Mouse (Mus musculus): ENCODE results near the gene Snx9.

Snx9 gene

GRCm38 (mm10) chr17:5841128-5841942 lies at the start of gene Snx9:
Snx9 (plus strand) TSS chr17:5841329.
- no peak for DNase-seq (ENCODE audit: extremely low read depth, low read depth, low spot score)

- DNase-seq (ENCODE audit: extremely low read depth, low read depth, low spot score): no peak
Observed at GRCm38 (mm10) chr17:5792164-5792791, 48.9 kb upstream of the Snx9 start.

- DNase-seq (ENCODE audit: extremely low read depth, low read depth, low spot score): no peak
Observed at GRCm38 (mm10) chr17:5793593-5793992, 47.5 kb upstream of the Snx9 start.

- DNase-seq (ENCODE audit: extremely low read depth, low read depth, low spot score): no peak
Observed at GRCm38 (mm10) chr17:5794276-5794675, 46.9 kb upstream of the Snx9 start.

- DNase-seq (ENCODE audit: extremely low read depth, low read depth, low spot score): no peak
Observed at GRCm38 (mm10) chr17:5795369-5795768, 45.8 kb upstream of the Snx9 start.

GRCm38 (mm10) chr17:5795878-5796277 lies 45.3 kb upstream of the Snx9 start:
- DNase-seq (ENCODE audit: extremely low read depth, low read depth, low spot score): peak; percentile 39

- no peak for DNase-seq (ENCODE audit: extremely low read depth, low read depth, low spot score)
Observed at GRCm38 (mm10) chr17:5797124-5797760, 43.9 kb upstream of the Snx9 start.

GRCm38 (mm10) chr17:5798221-5798801 lies 42.8 kb upstream of the Snx9 start:
- no peak for DNase-seq (ENCODE audit: extremely low read depth, low read depth, low spot score)

GRCm38 (mm10) chr17:5798900-5799299 lies 42.2 kb upstream of the Snx9 start:
- no peak for DNase-seq (ENCODE audit: extremely low read depth, low read depth, low spot score)

- no peak for DNase-seq (ENCODE audit: extremely low read depth, low read depth, low spot score)
Observed at GRCm38 (mm10) chr17:5799396-5800021, 41.6 kb upstream of the Snx9 start.

GRCm38 (mm10) chr17:5800254-5800653 lies 40.9 kb upstream of the Snx9 start:
- DNase-seq (ENCODE audit: extremely low read depth, low read depth, low spot score): no peak

GRCm38 (mm10) chr17:5800824-5801560 lies 40.1 kb upstream of the Snx9 start:
- no peak for DNase-seq (ENCODE audit: extremely low read depth, low read depth, low spot score)

- DNase-seq (ENCODE audit: extremely low read depth, low read depth, low spot score): no peak
Observed at GRCm38 (mm10) chr17:5801761-5802655, 39.1 kb upstream of the Snx9 start.

- DNase-seq (ENCODE audit: extremely low read depth, low read depth, low spot score): no peak
Observed at GRCm38 (mm10) chr17:5802656-5802955, 38.5 kb upstream of the Snx9 start.

GRCm38 (mm10) chr17:5803229-5804012 lies 37.7 kb upstream of the Snx9 start:
- DNase-seq (ENCODE audit: extremely low read depth, low read depth, low spot score): no peak

- no peak for DNase-seq (ENCODE audit: extremely low read depth, low read depth, low spot score)
Observed at GRCm38 (mm10) chr17:5804370-5805150, 36.6 kb upstream of the Snx9 start.

GRCm38 (mm10) chr17:5805151-5805834 lies 35.8 kb upstream of the Snx9 start:
- no peak for DNase-seq (ENCODE audit: extremely low read depth, low read depth, low spot score)

- DNase-seq (ENCODE audit: extremely low read depth, low read depth, low spot score): peak; percentile 10
Observed at GRCm38 (mm10) chr17:5805935-5806334, 35.2 kb upstream of the Snx9 start.

Measured in fat pad, adult 2 months (tissue).